Mouse (Mus musculus) heart, postnatal 0 days (tissue): Measurements from ENCODE around the gene Arhgap27.

Source experiments
- CTCF ChIP-seq: IDR thresholded peaks from 2 replicates; pipeline ENCODE4 v1.5.1; 2016; ENCODE audit warnings: antibody characterized with exemption, control low read depth, low read depth
- EP300 ChIP-seq: IDR thresholded peaks from 2 replicates; pipeline ENCODE4 v1.6.1; 2016; ENCODE audit warnings: antibody characterized with exemption, low read depth

- no peak for TF ChIP-seq EP300
- TF ChIP-seq CTCF: no peak
These were observed 18.6 kb upstream of the Arhgap27 start for GRCm38 (mm10) chr11:103381956-103382613.
